In genomic region chrX:153375105-153375504, GRCm38 (mm10) we compare ENCODE assay signal across 13 mouse cellular contexts.
DNase-seq lines count a peak whose midpoint lies in the region; ATAC-seq and TF ChIP-seq lines count a peak whose summit lies in the region.
"Had no signal": no experiment of that assay in that cellular context is flagged by ENCODE, and none has a peak within 500 bp of the region (broad histone marks: within the 10 kb centered on the region; RNA-seq: fewer than 3 reads in every experiment).

No protein-coding gene starts in this region.

- no peak for TF ChIP-seq EP300 in stomach, postnatal 0 days (optimal IDR thresholded peaks at IDR 0.05)

- no peak for DNase-seq in stomach, postnatal 0 days (ENCODE audit: low spot score)
- DNase-seq in induced T-regulatory cell, adult 2 months (ENCODE audit: low read depth) = peak; percentile 63
- no peak for DNase-seq in urinary bladder, postnatal 14 days (ENCODE audit: low spot score)
- DNase-seq in adrenal gland, adult 2 months = no peak
- DNase-seq: gastrocnemius, postnatal 36 days; kidney, adult 2 months had no signal

- H3K27me3 ChIP-seq in stomach, embryonic 14.5 days (ENCODE audit: control insufficient read depth, insufficient read depth, low read length) = no peaks in the 10 kb centered on the region
- no peaks in the 10 kb centered on the region for H3K27me3 ChIP-seq in stomach, postnatal 0 days (ENCODE audit: control insufficient read depth, insufficient read depth, low read length)
- no peaks in the 10 kb centered on the region for H3K27me3 ChIP-seq in neural tube, embryonic 15.5 days (replicated peaks)
- H3K27me3 ChIP-seq: liver, embryonic 15.5 days had no signal

- peak; percentile 58; the same call in 1 of the 2 replicates for ATAC-seq in stomach, embryonic 14.5 days (ENCODE audit: insufficient number of reproducible peaks, insufficient read depth, low FRiP score, low read depth)
- ATAC-seq in stomach, postnatal 0 days (ENCODE audit: low FRiP score, low TSS enrichment) = no peak
- peak; percentile 71 for ATAC-seq in common myeloid progenitor, adult 5-6 weeks (replicated peaks; ENCODE audit: low read depth, poor library complexity, severe bottlenecking)
- ATAC-seq in neural tube, embryonic 15.5 days (ENCODE audit: low FRiP score) = peak; percentile 70; the same call in 1 of the 2 replicates
- ATAC-seq in granulocyte monocyte progenitor cell, adult 5-6 weeks (replicated peaks; ENCODE audit: poor library complexity, severe bottlenecking) = no peak

- H3K9me3 ChIP-seq in stomach, embryonic 14.5 days (ENCODE audit: control insufficient read depth, low read depth, low read length) = no peaks in the 10 kb centered on the region
- H3K9me3 ChIP-seq in stomach, postnatal 0 days (ENCODE audit: control insufficient read depth, low read length) = no peaks in the 10 kb centered on the region
- no peaks in the 10 kb centered on the region for H3K9me3 ChIP-seq in neural tube, embryonic 15.5 days (replicated peaks)
- H3K9me3 ChIP-seq: limb, embryonic 10.5 days; liver, embryonic 15.5 days had no signal

- no peaks in the 10 kb centered on the region for H3K36me3 ChIP-seq in stomach, embryonic 14.5 days (ENCODE audit: control insufficient read depth, insufficient read depth, low read length)
- no peaks in the 10 kb centered on the region for H3K36me3 ChIP-seq in stomach, postnatal 0 days (ENCODE audit: control insufficient read depth, insufficient read depth, low read length)
- H3K36me3 ChIP-seq in neural tube, embryonic 15.5 days = no peaks in the 10 kb centered on the region
- H3K36me3 ChIP-seq: limb, embryonic 10.5 days; liver, embryonic 15.5 days had no signal

- no peak overlapping the region for H3K27ac ChIP-seq in stomach, embryonic 14.5 days (ENCODE audit: low read length)
- H3K27ac ChIP-seq in stomach, postnatal 0 days (replicated peaks) = no peak overlapping the region
- H3K27ac ChIP-seq in neural tube, embryonic 15.5 days (replicated peaks) = 0 out of 2 replicates have a peak overlapping the region, but pooled peaks have one; percentile 23
- H3K27ac ChIP-seq: limb, embryonic 10.5 days; liver, embryonic 15.5 days had no signal

- H3K4me2 ChIP-seq in stomach, embryonic 14.5 days (replicated peaks; ENCODE audit: low read depth, low read length) = no peak overlapping the region
- H3K4me2 ChIP-seq in stomach, postnatal 0 days (replicated peaks; ENCODE audit: low read depth) = no peak overlapping the region
- H3K4me2 ChIP-seq in neural tube, embryonic 15.5 days = peak overlapping the region; percentile 7; the same call in 1 of the 2 replicates
- H3K4me2 ChIP-seq: liver, embryonic 15.5 days had no signal

- no peak for TF ChIP-seq CTCF in stomach, postnatal 0 days (IDR thresholded peaks at IDR 0.05; ENCODE audit: low read depth)

- no peak overlapping the region for H3K9ac ChIP-seq in stomach, embryonic 14.5 days (replicated peaks; ENCODE audit: low read depth, low read length)
- no peak overlapping the region for H3K9ac ChIP-seq in stomach, postnatal 0 days (ENCODE audit: low read length)
- no peak overlapping the region for H3K9ac ChIP-seq in neural tube, embryonic 15.5 days (replicated peaks)
- H3K9ac ChIP-seq: liver, embryonic 15.5 days had no signal

- no peak overlapping the region for H3K4me3 ChIP-seq in stomach, embryonic 14.5 days (ENCODE audit: low read depth, low read length)
- no peak overlapping the region for H3K4me3 ChIP-seq in stomach, postnatal 0 days (ENCODE audit: low read depth, low read length)
- no peak overlapping the region for H3K4me3 ChIP-seq in neural tube, embryonic 15.5 days (replicated peaks)
- H3K4me3 ChIP-seq: erythroblast, embryonic 14.5 days; limb, embryonic 10.5 days; liver, embryonic 15.5 days had no signal

- H3K4me1 ChIP-seq in stomach, embryonic 14.5 days (ENCODE audit: control insufficient read depth, insufficient read depth, low read length) = no peaks in the 10 kb centered on the region
- H3K4me1 ChIP-seq in stomach, postnatal 0 days (replicated peaks; ENCODE audit: control insufficient read depth, insufficient read depth) = no peaks in the 10 kb centered on the region
- no peaks in the 10 kb centered on the region for H3K4me1 ChIP-seq in neural tube, embryonic 15.5 days
- H3K4me1 ChIP-seq: limb, embryonic 10.5 days; liver, embryonic 15.5 days had no signal

- WGBS in stomach, embryonic 14.5 days = 71% methylated on average over 3 of the region's 3 CpGs
- WGBS in stomach, postnatal 0 days = 59% methylated on average over 3 of the region's 3 CpGs
- 46% methylated on average over 3 of the region's 3 CpGs for WGBS in neural tube, embryonic 15.5 days

Comparison
In these comparisons a context has a peak if more than half of its experiments do, and no peak if none do; other contexts are left out.
1. ATAC-seq: peak in stomach, embryonic 14.5 days (single experiment), common myeloid progenitor, adult 5-6 weeks (single experiment) and neural tube, embryonic 15.5 days (single experiment); none in stomach, postnatal 0 days (single experiment) and granulocyte monocyte progenitor cell, adult 5-6 weeks (single experiment).